Mouse (Mus musculus) lung, postnatal 0 days (tissue): ENCODE results near the gene Prickle4.

ENCODE experiments used
- CTCF ChIP-seq: IDR thresholded peaks from 2 replicates; pipeline ENCODE4 v1.5.1; 2016; ENCODE audit warnings: antibody characterized with exemption, mild to moderate bottlenecking
- EP300 ChIP-seq: IDR thresholded peaks from 2 replicates; pipeline ENCODE4 v1.6.1; 2016; ENCODE audit warnings: antibody characterized with exemption, mild to moderate bottlenecking, control low read depth

- TF ChIP-seq EP300: no peak
- no peak for TF ChIP-seq CTCF
Observed at GRCm38 (mm10) chr17:47648966-47649365, 45.6 kb downstream of the Prickle4 start.
